Mouse (Mus musculus) G1E (cell line): ENCODE data around the gene Srm. TPM values are rescaled to one million over a fixed set of nuclear protein-coding genes. Genes with fewer than 3 reads are reported as not detected.

Experiments
- ATAC-seq: 2 replicates; pipeline ENCODE4 v1.8.0; 2016; ENCODE audit warnings: mild to moderate bottlenecking; ENCODE audit not compliant: insufficient number of reproducible peaks, poor library complexity, low FRiP score, severe bottlenecking; ENCODE audit errors: extremely low read depth
- DNase-seq: peaks from one replicate; pipeline ENCODE4 v3.0.0; 2012; ENCODE audit warnings: low spot score
- H3K27me3 ChIP-seq: 2 replicates; pipeline ENCODE4 v1.6.1; 2012; ENCODE audit warnings: mild to moderate bottlenecking, low read length, inconsistent platforms; ENCODE audit not compliant: insufficient read depth
- H3K36me3 ChIP-seq: replicated peaks from 2 replicates; pipeline ENCODE3; 2012; ENCODE audit warnings: mild to moderate bottlenecking, inconsistent platforms
- H3K4me1 ChIP-seq: 2 replicates; pipeline ENCODE4 v1.6.1; 2012; ENCODE audit warnings: low read depth, low read length, inconsistent platforms, mixed read lengths; ENCODE audit not compliant: insufficient read depth
- H3K4me3 ChIP-seq: 2 replicates; pipeline ENCODE4 v1.5.1; 2012; ENCODE audit warnings: low read depth, mild to moderate bottlenecking, inconsistent platforms, low read length, moderate library complexity, mixed read lengths
- H3K9me3 ChIP-seq: replicated peaks from 2 replicates; pipeline ENCODE4 v1.6.1; 2012; ENCODE audit warnings: inconsistent platforms
- CTCF ChIP-seq: IDR thresholded peaks from 2 replicates; pipeline ENCODE4 v1.5.1; 2012; ENCODE audit warnings: low read depth, low read length, inconsistent platforms, mixed read lengths
- GATA1 ChIP-seq: IDR thresholded peaks from 2 replicates; pipeline ENCODE4 v1.6.1; 2012; ENCODE audit warnings: borderline replicate concordance, low read length, inconsistent platforms, mixed read lengths
- GATA2 ChIP-seq: IDR thresholded peaks from 2 replicates; pipeline ENCODE4 v1.6.1; 2012; ENCODE audit warnings: low read depth, low read length, inconsistent platforms, borderline replicate concordance
- POLR2AphosphoS5 ChIP-seq: IDR thresholded peaks from 2 replicates; pipeline ENCODE4 v1.6.1; 2012; ENCODE audit warnings: low read depth, low read length, inconsistent platforms; ENCODE audit not compliant: insufficient replicate concordance
- TAL1 ChIP-seq: conservative IDR thresholded peaks from 2 replicates; pipeline ENCODE4 v1.6.1; 2012; ENCODE audit warnings: low read depth, low read length, inconsistent platforms, mixed read lengths
- polyA plus RNA-seq: library from polyadenylated mRNA; stranded (reverse); fragments of >175 nt; gene quantifications from 2 replicates; pipeline ENCODE4 v1.2.3, GENCODE M21; 2012
- total RNA-seq, 2 experiments: library from RNA; stranded (forward) in 1 of 2; stranded (reverse) in 1 of 2; fragments of 200-1000 nt in 1 of 2; fragments of >200 nt in 1 of 2; fragmentation: Nextera tagmentation in 1 of 2; gene quantifications; 2 replicates each; pipeline ENCODE4 v1.2.3; 2014 to 2017

The Srm gene
- total and polyA plus RNA-seq, 3 experiments: 39.5 to 379 (median 328) TPM

DNA sequence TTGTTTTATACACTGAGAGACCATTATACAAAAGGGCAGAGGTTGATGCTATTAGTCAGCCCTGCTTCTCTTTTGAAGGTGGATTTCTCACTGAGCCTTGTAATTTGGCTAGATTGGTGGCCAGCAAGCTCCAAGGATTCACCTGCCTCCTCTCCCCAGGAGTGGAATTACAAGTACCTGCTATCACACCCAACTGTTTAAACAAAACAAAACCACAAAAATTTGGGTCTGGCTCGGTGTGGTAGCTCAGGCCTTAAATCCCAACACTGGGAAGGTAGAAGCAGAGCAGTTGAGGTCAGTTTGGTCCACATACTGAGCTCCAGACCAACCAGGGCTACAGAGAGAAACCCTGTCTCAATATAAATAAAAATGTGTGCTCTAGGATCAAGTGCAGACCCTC, 28.5 kb downstream of the Srm start:
- no peak overlapping the region for H3K4me3 ChIP-seq
- peaks cover 52% of the 10 kb centered on the region for H3K4me1 ChIP-seq
- TF ChIP-seq GATA2: no peak
- TF ChIP-seq CTCF: no peak
- TF ChIP-seq GATA1: no peak
- no peak for TF ChIP-seq TAL1
- TF ChIP-seq POLR2AphosphoS5: no peak
- ATAC-seq (no peak), DNase-seq (no peak)
- no peaks in the 10 kb centered on the region for H3K27me3 ChIP-seq
- H3K36me3 ChIP-seq: peaks cover 88% of the 10 kb centered on the region
- no peaks in the 10 kb centered on the region for H3K9me3 ChIP-seq

DNA sequence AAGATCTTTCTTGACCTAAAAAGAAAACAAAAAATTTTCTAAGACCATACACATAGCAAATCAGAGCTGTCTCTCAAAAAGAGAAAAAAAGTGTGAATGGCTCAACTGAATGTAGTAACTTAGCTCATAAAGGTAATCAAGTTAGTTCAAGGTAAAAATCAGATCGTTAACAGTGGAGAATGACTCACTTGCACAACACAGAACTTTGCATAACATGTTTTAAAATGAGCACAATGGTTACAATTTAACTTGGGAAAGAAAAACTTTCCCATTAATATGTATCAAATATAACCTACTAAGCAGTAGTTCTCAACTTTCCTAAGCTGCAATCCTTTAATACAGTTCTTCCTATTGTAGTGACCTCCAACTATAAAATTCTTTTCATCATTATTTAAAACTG, 29.4 kb downstream of the Srm start:
- DNase-seq (no peak), ATAC-seq (no peak)
- H3K27me3 ChIP-seq: no peaks in the 10 kb centered on the region
- TF ChIP-seq TAL1: no peak
- TF ChIP-seq GATA2: no peak
- TF ChIP-seq GATA1: no peak
- TF ChIP-seq CTCF: no peak
- TF ChIP-seq POLR2AphosphoS5: no peak
- H3K4me1 ChIP-seq: peaks cover 53% of the 10 kb centered on the region
- H3K4me3 ChIP-seq: no peak overlapping the region
- no peaks in the 10 kb centered on the region for H3K9me3 ChIP-seq
- H3K36me3 ChIP-seq: peaks cover 84% of the 10 kb centered on the region

DNA sequence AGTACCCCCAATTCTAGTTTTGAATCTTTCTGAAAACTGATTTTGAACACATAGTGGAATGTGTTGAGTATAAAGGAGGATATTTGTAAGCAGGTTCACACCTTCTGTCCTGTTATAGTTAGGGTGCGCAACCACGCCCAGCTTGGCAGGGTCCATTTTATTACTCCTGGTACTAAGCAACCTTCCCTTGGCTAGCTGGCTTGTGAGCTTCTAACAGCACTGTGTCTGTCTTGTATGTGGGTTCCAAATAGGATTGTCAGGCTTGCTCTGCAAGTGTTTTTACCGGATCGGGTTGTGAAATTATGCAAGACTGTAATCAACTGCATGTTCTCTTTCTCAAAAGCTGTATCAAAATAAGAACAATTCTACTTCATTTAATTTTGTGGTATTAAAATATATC, 31.2 kb downstream of the Srm start:
- no peak for DNase-seq
- no peaks in the 10 kb centered on the region for H3K27me3 ChIP-seq
- no peak overlapping the region; the same call in 1 of the 2 replicates for H3K4me3 ChIP-seq
- TF ChIP-seq GATA2 (no peak), TAL1 (no peak), CTCF (no peak), GATA1 (no peak), POLR2AphosphoS5 (no peak)
- ATAC-seq: no peak
- peaks cover 58% of the 10 kb centered on the region for H3K4me1 ChIP-seq
- H3K36me3 ChIP-seq: peaks cover 72% of the 10 kb centered on the region
- no peaks in the 10 kb centered on the region for H3K9me3 ChIP-seq

DNA sequence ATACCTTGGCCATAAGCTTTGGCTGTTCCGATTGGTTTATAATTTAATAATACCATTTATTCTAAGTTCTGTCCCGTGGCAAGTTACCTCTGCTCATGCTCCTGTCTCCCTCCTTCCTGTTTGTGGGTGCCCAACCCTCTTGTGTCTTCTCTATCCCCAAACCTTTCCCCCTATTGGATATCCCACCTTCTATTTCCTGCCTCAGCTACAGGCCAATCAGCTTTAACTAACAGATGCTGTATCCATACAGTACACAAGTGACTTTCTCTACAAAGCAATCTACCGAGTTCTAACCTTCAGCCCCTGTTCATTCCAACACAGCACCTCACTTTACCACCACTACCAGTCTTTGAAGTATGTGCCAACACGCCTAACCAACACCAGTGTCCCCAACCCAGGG, 32.3 kb downstream of the Srm start:
- no peaks in the 10 kb centered on the region for H3K27me3 ChIP-seq
- peaks cover 67% of the 10 kb centered on the region for H3K36me3 ChIP-seq
- H3K4me1 ChIP-seq: peaks cover 57% of the 10 kb centered on the region
- peak overlapping the region; percentile 93 for H3K4me3 ChIP-seq
- H3K9me3 ChIP-seq: no peaks in the 10 kb centered on the region
- ATAC-seq (no peak), DNase-seq (peak; percentile 46)
- TF ChIP-seq POLR2AphosphoS5 (no peak), TAL1 (no peak), CTCF (no peak), GATA2 (no peak), GATA1 (no peak)

DNA sequence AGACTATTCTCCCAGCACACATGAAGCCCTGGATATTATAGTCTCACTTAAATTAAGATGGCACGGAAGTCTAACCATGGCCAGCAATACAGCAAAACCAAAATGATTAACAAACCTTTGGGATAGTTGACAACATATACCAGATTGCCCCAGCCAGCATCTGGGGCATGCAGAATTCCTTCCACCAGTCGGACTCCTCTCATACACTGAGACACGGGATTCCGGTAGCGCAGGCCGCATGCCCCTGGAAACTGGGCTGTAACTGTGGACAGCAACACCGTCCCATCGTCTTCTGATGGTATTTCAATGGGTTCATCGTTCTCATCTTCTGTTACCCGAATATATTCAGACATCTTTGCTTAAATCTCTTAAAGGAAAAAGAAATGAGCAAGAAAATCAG, 33.7 kb downstream of the Srm start:
- DNase-seq (no peak), ATAC-seq (no peak)
- TF ChIP-seq POLR2AphosphoS5 (no peak), TAL1 (no peak), CTCF (no peak), GATA2 (no peak), GATA1 (no peak)
- H3K9me3 ChIP-seq: no peaks in the 10 kb centered on the region
- H3K4me3 ChIP-seq: peak overlapping the region; percentile 93
- H3K4me1 ChIP-seq: peaks cover 45% of the 10 kb centered on the region
- peaks cover 53% of the 10 kb centered on the region for H3K36me3 ChIP-seq
- H3K27me3 ChIP-seq: no peaks in the 10 kb centered on the region

DNA sequence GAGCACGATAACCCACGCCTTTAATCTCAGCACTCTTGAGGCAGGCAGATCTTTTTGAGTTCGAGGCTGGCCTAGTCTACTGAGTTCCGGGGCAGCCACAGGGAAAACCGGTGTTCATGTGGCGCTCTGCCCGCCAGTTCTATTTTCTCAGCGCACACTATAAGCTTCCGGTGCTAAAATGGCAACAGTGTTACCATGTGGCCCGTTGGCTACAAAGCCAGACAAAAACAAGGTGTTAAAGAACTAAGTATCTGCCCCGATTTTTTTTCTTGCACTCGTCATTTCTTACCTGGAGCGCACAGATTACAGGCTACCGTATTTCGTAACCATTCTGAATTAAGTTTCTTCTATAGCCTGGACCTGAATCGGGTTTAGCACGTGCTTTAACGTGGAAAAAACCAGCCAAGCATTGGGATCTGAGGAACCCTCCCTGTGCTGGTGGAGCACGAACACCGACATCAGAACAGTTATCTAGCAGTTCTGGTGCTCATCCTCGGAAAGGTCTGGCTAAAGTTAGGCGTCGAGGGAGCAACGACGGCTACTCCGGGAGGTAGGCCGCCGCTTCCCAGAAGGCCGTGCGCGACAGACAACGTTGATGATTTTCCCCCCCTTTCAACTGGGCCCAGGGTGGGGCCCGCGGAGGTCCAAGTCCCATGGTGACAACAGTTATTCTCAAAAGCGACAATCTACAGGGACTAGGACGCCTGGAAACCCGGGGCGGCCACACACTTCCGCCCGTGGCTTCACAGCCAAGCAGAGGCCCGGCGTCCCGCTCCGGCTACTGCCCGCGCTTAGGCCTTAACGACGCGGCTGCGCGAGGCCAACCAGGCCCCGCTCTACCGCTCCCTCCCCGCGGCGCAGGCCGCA, 34.7 kb downstream of the Srm start:
- DNase-seq (peak; percentile 51), ATAC-seq (no peak)
- H3K27me3 ChIP-seq: no peaks in the 10 kb centered on the region
- H3K4me1 ChIP-seq: peaks cover 40% of the 10 kb centered on the region
- peaks cover 43% of the 10 kb centered on the region for H3K36me3 ChIP-seq
- TF ChIP-seq GATA1 (no peak), TAL1 (no peak), POLR2AphosphoS5 (no peak), CTCF (no peak), GATA2 (no peak)
- H3K4me3 ChIP-seq: peak overlapping the region; percentile 93
- no peaks in the 10 kb centered on the region for H3K9me3 ChIP-seq
